Mouse (Mus musculus) CD4-positive, CD25-positive, alpha-beta regulatory T cell, adult 4 months (primary cell): Measurements from ENCODE around the gene Acaca. TPM values are rescaled to one million over a fixed set of nuclear protein-coding genes. Genes with fewer than 3 reads are reported as not detected.
"Not testable (repeated sequence)": the region's sequence is repeated elsewhere in the genome, so short reads cannot be mapped to it uniquely, and the experiment has no call there.

Source experiments
- ATAC-seq: one replicate; pipeline ENCODE4 v1.8.0; 2017
- polyA plus RNA-seq, 2 experiments: library from polyadenylated mRNA; unstranded; fragments of 100-300 nt; shearing (Covaris generic); gene quantifications; one replicate each; pipeline ENCODE4 v1.2.1; 2017

Acaca gene
- polyA plus RNA-seq, 2 experiments from 2014 or later: 4.8 to 5.4 TPM

DNA sequence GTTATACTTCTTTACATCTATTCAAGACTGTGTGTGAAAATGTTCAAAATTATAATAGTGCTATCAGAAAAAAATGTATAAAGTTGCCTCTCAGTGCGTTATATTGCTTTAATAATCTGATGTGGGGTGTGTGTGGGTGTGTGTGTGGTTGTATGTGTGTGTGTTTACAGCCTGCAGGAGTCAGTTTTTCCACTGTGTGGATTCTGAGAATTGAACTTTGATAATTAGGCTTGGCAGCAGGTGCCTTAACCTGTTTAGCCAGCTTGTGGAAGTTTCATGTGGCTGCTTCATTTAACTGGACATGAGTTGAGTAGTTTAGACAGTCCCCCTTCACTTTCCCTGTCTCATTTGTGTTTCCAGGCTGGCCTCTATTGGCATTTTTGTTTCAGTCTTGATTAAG, 117.9 kb downstream of the Acaca start:
- ATAC-seq: no peak

DNA sequence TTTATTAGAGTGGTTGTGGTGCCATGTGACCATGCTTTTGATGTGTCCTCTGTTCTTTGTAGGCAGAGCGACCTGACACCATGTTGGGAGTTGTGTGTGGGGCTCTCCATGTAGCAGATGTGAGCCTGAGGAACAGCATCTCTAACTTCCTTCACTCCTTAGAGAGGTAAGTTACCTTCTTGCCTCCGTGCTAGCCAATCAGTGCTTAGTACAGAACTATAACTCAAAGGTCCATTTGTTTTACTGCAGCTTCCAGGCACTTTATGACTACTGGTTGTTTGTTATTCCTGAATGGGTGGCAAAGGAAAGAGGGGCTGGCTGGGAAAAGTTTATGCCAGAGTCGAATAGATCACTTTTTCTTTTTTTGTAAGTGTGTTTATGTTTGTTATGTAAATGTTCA, 121.7 kb downstream of the Acaca start:
- no peak for ATAC-seq

DNA sequence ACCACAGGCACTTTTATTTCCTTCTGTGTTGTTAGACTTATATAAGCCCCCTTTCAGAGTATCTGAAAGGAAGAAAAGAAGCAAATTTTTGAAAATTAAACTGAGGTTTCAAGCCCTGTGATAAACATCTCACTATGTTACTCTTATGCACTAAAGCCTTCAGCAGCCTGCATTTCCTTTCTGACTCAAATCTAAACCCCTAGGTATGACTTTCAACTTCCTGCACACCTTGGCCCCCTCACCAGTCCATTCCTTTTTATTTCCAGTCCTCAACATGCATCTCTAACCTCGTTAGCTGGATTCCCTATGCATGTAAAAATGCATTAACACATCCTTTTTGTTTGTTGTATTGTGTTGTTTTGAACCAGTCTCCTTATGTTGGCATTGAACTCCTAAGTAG, 123.0 kb downstream of the Acaca start:
- ATAC-seq: peak; percentile 56

DNA sequence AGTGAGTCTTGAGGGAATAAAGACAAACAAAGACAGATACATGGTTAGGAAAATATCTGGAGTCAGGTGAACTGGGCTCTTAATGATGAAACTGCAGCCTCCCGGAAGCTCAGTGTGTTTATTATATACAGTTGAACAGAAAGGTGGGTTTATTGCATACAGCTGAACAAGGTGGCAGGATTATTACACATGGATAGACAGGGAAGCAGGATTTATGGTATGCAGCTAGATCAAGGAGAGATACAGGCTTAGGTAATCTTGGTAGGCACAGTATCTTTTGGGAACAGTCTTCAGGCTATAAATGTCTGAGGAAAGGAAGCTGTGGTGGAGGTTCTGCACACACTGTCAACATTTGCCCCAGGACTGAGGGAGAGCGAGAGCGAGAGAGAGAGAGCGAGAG, 126.4 kb downstream of the Acaca start:
- ATAC-seq: no peak

DNA sequence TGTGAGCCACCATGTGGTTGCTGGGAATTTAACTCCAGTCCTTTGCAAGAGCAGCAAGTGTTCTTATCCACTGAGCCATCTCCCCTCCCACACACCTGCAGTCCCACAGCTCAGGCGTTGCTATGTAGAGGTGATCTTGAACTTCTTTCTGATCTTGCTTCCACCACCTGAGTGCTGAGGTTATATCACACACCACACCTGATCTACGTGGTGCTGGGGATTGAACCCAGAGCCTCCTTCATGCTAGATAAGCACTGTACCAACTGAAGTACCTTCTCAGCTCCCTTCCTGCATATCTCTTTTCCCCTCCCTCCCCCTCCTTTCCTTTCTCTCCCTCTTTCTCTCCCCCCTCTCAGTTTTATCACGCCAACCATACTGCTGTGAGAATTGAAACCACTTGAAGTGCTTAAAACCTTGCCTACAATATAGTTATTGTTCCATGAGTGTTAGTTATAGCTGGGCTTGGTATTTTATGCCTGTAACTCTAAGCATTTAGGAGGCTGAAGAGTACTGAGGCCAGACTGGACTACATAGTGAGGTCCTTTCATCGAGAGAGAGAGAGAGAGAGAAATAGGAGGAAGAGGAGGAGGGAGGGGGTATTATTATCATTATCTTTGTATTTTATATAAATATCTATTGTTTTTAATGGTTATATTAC, 128.7 kb downstream of the Acaca start:
- ATAC-seq: no peak

DNA sequence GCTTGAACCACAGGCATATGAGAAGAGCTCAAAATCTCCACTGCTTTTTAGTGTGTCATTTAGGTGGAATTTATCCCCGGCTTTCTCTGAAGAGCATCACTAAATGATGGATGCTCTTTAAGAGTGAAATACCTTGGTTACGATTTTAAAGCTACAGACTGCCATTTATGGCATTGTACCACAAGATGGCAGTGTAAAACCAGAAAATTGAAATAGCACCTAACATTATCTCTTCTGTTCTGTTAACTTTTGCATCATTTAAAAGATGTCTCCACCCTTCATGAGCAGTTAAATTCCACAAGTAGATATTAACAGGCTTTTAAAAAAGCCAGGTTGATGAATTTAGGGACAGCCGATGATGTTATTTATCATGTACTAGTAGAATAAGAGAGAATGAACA, 135.0 kb downstream of the Acaca start:
- ATAC-seq: no peak

DNA sequence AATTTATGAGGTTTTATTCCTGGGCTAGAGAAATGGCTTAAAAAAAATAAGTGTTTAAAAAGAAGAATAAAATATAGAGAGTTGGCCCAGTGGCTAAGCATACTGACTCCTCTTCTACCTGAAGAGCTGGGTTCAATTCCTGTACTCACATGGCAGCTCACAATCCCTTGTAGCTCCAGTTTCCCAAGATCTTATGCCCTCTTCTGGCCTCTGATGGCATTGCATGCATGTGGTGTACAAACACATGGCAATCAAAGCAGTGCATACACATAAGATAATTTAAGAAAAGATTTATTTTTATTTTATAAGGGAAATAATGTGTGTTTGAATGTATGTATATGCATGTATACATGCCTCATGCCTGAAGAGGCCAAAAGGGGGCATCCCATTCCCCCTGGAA, 138.6 kb downstream of the Acaca start:
- ATAC-seq: no peak

DNA sequence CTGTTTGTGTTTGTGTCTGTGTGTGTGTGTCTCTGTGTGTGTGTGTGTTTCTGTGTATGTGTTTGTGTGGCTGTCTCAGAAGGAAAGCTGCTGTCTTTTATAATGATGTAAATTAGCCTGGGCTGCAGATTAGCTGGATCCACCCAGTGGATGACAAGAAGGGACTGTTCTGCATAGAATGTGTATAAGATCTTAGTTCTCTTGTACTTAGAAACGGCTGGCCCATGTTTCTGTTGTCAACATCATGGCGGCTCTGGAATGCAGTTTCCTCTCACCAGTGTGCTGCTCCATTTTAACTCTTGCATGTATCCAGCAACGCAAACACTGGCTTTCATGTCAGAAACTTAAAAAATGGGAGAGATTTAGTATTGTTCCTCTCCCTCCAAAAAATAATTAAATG, 141.0 kb downstream of the Acaca start:
- ATAC-seq: no peak

DNA sequence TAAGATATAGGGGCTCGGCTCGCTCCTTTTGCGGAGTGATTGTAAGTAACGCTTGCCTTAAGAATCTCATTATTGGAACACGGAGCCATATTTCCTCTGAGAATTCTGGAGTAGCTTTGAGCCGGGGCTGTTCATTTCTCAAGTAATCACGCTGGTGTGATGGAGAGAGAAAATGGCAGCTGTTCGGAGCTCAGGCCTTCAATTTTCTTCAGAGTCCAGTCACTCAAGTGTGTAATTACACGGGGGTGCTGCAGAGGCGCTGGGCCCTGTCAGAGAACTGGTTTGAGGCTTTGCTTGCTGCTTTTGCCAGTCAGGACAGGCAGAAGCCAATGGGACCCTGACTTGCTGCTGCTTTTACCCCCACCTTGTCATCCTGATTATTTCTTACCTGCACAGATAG, 142.5 kb downstream of the Acaca start:
- ATAC-seq: no peak

DNA sequence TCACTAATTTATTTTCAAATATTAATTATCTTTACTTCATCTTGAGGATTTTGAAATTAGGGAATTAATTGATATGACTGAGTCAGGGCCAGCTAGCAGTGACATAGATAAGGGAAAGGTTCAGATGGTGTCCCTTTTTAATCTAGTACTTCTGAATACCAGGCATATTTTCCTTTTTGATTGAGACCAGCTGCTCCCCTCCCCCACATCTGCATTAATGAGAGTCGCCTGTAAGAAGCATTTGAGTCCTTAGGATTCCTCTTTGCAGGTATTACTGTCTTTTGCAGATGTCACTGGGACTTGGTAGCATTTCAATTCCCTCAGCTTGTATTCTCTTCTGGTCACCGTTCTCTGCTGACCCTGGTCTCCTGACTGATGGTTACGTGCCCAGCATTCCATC, 143.1 kb downstream of the Acaca start:
- no peak for ATAC-seq

DNA sequence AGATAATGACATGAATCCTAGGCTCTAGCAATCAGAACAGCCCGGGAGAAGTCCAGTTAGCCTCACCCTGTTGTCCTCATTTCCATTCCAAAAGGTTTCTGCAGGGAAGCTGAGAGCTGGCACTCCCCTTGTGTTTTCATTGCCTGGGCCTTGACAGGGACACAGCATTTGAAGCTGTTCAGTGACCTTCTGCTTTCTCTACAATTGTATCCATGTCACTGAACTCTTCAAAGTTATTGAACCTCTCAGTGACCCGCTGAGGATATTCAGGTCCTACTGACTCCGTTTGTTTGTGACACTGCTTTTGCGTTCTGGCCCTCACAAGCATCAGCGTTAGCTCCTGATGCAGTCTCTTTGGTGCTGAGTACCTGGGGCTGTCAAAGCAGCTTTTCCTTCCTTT, 147.5 kb downstream of the Acaca start:
- no peak for ATAC-seq

DNA sequence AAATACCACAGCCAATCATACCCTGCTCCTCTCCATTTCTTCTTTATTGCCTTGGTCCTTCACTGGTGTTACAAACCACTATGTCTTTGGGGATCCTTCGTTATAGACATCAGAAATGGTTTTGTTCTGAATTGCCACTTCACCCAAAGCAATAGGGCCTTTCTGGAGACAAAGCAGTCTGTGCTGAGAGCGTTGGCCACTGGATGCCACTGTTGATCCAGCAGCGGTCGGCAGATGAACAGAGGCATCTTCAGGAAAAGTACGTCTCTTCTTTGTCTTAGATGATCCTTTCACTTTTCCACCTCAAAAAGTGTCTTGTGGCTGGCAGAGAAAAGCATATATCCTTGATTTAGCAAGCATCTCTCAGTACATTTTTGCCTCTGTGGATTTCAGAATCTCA, 151.8 kb downstream of the Acaca start:
- ATAC-seq: no peak

DNA sequence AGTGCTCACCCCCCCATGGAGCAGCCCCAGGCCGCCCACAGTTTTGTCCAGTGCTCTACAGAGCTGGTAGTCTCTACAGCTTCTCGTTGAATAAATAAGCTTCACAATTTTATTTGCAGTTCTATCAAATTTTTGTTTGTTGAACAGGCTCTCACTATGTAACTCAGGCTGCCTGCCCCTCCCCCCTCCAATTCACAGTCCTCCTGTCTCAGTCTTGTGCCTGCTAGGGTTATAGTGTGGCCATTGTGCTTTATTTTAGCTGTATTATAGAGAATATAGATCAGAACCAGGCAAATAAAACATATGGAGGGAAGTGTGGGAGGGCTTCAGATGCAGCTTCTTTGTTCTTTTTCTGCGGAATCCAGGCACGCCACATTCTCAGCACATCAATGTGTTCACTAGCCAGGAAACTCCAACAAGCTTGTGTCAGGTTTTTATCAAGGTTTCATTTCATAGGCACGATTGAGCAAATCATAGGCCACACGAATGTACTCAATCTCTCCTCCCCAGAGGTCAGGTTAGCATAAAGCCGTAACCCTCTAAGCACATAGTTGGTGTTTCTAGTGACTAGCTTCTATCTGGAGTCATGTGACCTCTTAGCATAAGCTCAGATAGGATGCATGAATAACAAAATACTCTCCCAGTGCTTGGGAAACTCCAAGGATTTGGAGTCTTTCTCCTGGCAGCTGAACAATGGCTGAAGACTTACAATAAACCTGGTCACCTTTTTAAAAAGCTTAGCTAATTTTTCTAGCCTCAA, 153.7 kb downstream of the Acaca start:
- no peak for ATAC-seq

DNA sequence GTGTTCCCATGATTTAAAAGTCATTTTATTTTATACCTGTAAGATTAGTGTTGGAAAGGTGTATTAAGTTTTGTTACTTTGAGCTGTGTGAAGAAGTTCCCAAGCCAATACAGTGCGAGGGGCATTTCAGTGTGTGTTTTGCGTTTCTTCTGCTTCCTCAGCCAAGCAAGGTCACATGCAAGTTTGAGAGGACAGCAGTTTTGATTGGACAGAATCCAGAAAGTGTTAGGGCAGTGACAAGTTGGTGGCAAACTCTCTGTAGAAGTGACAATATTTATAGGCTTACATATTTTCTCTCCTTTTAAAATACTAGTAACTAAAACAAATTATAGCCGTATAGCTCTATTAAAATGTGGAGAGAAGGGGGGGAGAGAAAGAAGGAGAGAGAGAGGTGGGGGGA, 161.3 kb downstream of the Acaca start:
- ATAC-seq: no peak

DNA sequence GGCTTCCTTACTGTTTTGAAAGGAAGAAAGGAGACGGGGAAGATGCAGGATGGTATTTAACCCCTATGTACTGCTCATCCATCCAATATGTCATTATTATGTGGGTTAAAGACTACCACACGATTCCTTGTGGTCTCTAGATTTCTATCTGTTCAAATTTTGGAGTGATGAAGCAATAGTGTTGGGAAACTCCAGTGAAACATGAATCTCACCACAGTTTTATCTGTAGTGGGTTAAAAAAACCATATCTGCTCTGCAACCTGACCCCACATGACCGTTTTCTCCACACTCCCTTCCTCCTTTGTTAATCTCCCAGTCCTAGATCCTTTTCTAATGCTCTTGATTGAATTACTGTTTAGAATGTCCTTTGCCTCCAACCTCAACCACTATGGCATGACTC, 163.1 kb downstream of the Acaca start:
- no peak for ATAC-seq

DNA sequence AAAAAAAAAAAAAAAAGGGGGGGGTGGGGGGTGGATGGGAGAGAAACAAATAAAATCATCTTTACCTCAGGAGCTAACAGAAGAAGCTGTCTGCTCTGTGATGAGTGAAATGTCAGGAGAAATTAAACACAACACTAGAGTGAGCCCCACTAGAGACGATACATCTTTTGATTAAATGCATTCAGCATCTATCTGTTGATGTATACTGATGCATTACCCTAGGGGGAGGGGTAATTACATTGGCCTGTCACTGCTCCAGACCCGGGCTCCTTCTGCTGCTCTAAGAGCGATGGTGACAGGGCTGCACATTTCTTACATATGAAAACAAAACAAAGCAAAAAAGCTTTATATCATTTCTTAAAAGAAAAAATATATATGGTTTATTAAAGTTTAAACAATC, 163.8 kb downstream of the Acaca start:
- no peak for ATAC-seq

DNA sequence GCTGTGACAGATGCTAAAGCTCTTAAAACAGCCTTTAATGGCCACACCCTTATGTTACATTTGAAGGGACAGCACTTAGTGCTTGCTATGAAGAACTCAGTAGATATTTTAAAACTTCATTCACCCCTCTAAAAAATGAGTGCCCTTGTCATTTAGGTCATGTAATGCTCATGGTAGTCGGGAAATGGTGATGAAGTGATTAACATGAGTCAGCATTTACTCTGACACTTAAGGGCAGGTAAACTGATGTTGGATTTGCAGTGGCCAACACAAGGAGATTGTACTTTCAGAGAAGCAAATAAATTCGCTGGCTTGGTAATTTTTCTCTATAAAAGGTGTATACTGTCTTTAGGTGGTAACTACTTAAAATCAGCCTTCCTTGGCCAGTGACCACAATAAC, 166.9 kb downstream of the Acaca start:
- no peak for ATAC-seq

DNA sequence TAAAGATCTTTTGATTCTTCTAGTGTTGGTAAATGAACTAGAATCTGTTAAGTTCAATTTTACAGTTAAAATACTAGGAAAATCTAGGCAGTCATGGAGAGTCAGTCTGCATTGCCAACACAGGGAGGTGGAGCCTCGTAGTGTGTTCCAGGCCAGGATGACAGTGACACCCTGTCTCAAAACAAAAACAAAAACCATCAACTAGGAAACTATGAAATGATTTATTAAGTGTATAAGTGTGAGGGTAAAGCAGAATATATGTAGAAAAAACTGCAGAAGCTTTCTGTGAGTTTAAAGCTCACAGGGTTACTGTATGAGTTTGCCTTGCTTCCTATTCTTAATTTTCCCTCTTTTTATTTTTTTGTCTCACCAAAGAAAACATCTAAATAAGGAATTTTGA, 176.0 kb downstream of the Acaca start:
- ATAC-seq: no peak

DNA sequence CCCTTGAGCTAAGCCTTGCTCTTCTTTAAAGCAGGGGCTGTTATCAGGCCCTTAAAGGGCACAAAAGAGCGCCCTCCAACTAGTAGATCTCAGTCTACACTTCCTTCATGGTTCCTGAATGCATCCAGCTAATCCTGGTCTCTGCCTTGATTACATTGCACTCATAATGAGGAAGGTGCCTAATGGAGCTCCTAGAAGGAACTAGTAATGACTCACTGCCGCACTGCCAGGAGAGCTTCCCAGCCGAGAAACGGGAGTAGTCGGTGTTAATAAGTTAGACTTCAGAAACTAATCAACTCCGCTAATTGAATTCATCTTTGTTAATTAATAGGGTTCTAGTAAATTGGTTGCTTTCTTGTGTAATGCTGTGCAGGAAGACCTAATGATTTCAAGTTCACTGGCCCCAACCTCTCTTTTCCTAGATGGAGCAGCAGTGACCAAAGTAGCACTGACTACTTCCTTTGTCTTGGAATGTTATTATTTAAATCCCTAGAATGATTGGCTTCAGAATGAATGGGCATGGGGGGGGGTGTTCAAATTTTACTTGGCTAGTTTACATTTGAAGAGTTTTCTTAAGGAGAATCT, 176.8 kb downstream of the Acaca start:
- ATAC-seq: no peak

DNA sequence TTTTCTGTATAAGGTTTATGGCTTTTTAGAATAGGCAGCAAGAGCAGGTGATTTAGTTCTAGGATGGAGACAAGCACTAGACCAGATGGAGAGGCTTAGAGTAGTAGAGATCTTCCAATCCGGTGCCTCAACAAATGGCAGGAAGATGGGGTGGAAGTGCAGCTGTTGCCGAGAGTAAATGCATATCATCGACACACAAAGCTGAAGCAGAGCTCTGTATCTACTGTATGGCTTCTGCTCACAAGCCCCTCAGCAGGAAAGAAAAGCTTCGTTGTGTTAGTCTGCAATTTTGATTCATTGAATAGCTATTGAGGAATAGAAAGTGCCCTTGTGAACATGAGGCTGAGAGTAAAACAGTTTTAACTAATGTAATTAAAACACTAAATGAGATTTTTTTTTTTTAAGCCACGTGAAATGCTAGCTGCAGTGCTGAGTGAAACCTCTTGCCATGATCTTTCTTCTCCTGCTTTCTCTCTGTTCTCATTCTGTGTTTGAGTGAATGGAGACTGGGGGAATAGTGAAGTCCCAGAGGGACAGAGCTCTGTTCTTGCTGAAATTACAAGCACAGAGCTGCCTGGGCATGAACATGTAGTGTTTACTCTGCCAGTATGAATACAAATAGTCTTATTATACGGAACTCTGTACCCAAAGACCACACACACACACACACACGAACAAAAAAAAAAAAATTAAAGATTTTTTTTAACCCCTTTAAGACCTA, 194.7 kb downstream of the Acaca start:
- no peak for ATAC-seq

DNA sequence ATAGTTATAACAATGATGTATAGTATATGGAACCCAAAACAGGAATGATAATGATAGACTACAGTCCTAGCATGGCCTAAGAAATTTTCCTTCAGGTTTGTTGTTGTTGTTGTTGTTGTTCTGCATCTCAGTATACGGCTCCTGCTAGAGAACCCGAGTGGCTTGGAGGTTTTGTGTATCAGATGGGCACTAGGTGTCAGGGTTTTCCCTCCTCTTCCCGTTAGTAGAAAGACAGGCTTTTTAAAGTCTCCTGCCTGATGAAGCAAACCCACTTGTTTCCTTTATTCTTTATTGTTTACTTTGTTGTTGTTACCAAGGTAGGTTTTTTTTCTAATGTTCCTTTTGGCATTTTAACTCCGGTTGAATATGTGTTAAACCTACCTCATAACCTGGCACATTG, 197.6 kb downstream of the Acaca start:
- ATAC-seq: no peak

DNA sequence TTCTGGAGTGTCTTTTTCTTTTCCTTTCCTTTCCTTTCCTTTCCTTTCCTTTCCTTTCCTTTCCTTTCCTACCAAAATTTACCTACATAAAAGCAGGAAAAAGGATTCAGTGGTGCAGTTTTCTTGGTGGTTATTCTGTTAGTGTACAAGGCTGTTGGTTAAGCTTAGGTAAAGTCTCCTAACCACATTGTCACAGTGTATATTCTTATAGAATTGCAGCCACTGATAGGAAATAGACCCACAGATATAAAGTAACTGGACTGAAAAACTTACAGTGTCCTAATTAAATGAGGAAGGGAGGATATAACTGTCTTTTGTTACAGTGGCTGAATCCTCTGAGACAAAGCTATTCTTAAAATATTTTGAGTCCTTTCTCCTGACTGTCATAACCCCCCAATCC, 202.9 kb downstream of the Acaca start:
- ATAC-seq: no peak

DNA sequence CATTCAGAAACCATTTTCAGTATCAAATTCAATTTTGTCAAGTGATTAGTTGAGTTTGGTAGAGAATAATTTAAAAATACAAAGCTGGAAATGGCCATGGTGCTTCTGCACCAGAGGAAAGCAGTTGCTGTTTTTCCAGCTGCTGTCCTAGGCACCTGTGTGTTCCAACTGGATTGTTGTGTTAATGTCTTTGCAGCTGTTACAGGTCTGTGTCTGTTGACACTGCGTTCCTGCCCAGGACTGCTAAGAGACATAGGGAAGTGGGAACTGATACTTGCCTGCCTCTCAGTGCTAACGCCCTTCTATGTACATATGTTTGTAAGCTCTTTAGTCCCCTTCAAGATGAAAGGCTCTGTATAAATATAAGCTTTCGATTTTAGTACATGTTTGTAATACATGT, 203.4 kb downstream of the Acaca start:
- ATAC-seq: no peak

DNA sequence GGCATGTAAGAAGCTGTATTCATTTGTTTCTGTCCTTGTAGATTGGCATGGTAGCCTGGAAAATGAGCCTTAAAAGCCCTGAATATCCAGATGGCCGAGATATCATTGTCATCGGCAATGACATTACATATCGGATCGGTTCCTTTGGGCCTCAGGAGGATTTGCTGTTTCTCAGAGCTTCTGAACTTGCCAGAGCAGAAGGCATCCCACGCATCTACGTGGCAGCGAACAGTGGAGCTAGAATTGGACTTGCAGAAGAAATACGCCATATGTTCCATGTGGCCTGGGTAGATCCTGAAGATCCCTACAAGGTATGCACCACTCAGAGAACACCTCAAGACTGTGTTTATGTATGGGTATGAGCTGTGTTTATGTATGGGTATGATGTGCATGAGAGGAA, 208.8 kb downstream of the Acaca start:
- ATAC-seq: not testable (repeated sequence)
